Mouse (Mus musculus) hindbrain, embryonic 10.5 days (tissue): ENCODE data around the gene Megf8. TPM values are rescaled to one million over a fixed set of nuclear protein-coding genes. Genes with fewer than 3 reads are reported as not detected.
A peak's percentile ranks its signal among the peaks of the same experiment; 100 is the strongest.
"Not testable (repeated sequence)": the region's sequence is repeated elsewhere in the genome, so short reads cannot be mapped to it uniquely, and the experiment has no call there.

ENCODE experiments used
- DNase-seq: peaks from one replicate; pipeline ENCODE4 v3.0.0-alpha.2; 2017; ENCODE audit warnings: low spot score
- H3K27ac ChIP-seq: fragments of 300-500 bp; sonication (generic); 2 replicates; pipeline ENCODE4 v1.5.1; 2016; ENCODE audit warnings: mild to moderate bottlenecking, moderate library complexity
- H3K27me3 ChIP-seq: fragments of 300-500 bp; sonication (generic); 2 replicates; pipeline ENCODE4 v1.6.1; 2016; ENCODE audit warnings: mild to moderate bottlenecking; ENCODE audit not compliant: poor library complexity, insufficient read depth, severe bottlenecking
- H3K36me3 ChIP-seq: fragments of 300-500 bp; sonication (generic); 2 replicates; pipeline ENCODE4 v1.6.1; 2016; ENCODE audit warnings: mild to moderate bottlenecking, moderate library complexity
- H3K4me1 ChIP-seq: fragments of 300-500 bp; sonication (generic); replicated peaks from 2 replicates; pipeline ENCODE4 v1.6.1; 2016; ENCODE audit warnings: mild to moderate bottlenecking
- H3K4me3 ChIP-seq: fragments of 300-500 bp; sonication (generic); 2 replicates; pipeline ENCODE4 v1.5.1; 2016; ENCODE audit warnings: mild to moderate bottlenecking, moderate library complexity
- H3K9me3 ChIP-seq: fragments of 300-500 bp; sonication (generic); 2 replicates; pipeline ENCODE4 v1.6.1; 2016; ENCODE audit warnings: mild to moderate bottlenecking, moderate library complexity
- WGBS: fragments of 180-500 bp; shearing (Covaris S2); methylation state at CpG from one replicate; pipeline ENCODE4 v1.1.7; 2016; 5-methylcytosine and 5-hydroxymethylcytosine counted together
- polyA plus RNA-seq: library from polyadenylated mRNA; unstranded; fragments of >200 nt; fragmentation: Nextera tagmentation; extraction: Ambion mirVana; gene quantifications from 2 replicates; pipeline ENCODE4 v1.2.1, GENCODE M21; 2016

Gene Megf8
- polyA plus RNA-seq, 1 experiment from 2014 or later, result 18.2 TPM

DNA sequence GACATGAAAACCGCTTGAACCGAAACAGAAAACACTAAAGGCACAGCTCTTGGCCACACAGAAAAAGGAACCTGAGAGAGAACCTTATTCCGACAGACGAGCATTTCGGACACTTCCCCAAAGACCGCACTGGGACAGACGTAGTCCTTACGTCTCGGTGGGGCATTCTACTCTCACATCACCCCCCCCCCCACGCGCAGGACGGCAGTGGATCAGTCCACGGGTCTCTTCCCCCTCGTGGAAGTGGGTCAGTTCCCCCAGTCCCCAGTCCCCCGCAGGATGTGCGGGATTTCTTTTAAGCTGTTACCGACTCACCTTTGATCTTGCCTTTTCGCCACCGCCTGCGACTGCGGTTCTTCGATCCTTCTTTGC, 78.2 kb downstream of the Megf8 start:
- Histone ChIP-seq H3K27me3 (peaks cover 23% of the 10 kb centered on the region), H3K4me3 (peak overlapping the region; percentile 78), H3K9me3 (no peaks in the 10 kb centered on the region), H3K4me1 (peaks cover 52% of the 10 kb centered on the region), H3K36me3 (no peaks in the 10 kb centered on the region), H3K27ac (peak overlapping the region; percentile 83)
- no peak for DNase-seq
- WGBS, result 1% methylated on average over 22 of the region's 22 CpGs

- Histone ChIP-seq H3K36me3 (no peaks in the 10 kb centered on the region), H3K9me3 (no peaks in the 10 kb centered on the region), H3K4me1 (peaks cover 45% of the 10 kb centered on the region), H3K27ac (peak overlapping the region; percentile 83), H3K4me3 (peak overlapping the region; percentile 78), H3K27me3 (peaks cover 23% of the 10 kb centered on the region)
- peak; percentile 93 for DNase-seq
- 8% methylated on average over 52 of the region's 52 CpGs for WGBS
Observed at GRCm38 (mm10) chr7:25395558-25396521, 78.9 kb downstream of the Megf8 start.

GRCm38 (mm10) chr7:25396621-25397020, 79.7 kb downstream of the Megf8 start:
- Histone ChIP-seq H3K4me3 (peak overlapping the region; percentile 78), H3K4me1 (peaks cover 40% of the 10 kb centered on the region), H3K36me3 (no peaks in the 10 kb centered on the region), H3K27ac (peak overlapping the region; percentile 83), H3K9me3 (no peaks in the 10 kb centered on the region), H3K27me3 (peaks cover 23% of the 10 kb centered on the region)
- peak; percentile 10 for DNase-seq
- WGBS, result 89% methylated on average over 14 of the region's 14 CpGs

DNA sequence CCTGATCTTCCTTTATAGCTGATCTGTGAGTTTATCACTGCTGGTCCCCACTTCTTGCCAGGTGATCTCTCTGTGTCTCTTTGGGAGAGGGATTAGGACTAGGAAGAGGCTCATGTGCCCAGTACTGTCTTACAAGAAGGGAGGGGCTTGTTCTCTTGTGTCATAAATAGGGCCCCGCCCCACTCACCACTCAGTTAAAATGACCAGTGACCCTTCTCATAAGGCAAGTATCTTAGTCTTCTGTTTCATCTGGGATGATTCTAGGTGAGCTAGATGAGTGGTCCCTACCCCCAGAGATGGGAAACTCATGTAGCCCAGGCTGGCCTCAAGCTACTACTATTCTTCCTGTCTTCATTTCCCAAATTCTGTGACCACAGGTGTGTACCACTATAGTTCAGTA, 81.6 kb downstream of the Megf8 start, which contains the start of gene Lipe:
Gene Lipe, minus strand, starts transcription at position 101 of the 400 bp plus-strand sequence.
- Histone ChIP-seq H3K4me3 (no peak within 1 kb of the TSS), H3K27me3 (peaks cover 11% of the 10 kb centered on the region; the same call in 1 of the 2 replicates), H3K36me3 (no peaks in the 10 kb centered on the region), H3K27ac (no peak within 1 kb of the TSS), H3K4me1 (peaks cover 46% of the 10 kb centered on the region), H3K9me3 (no peaks in the 10 kb centered on the region)
- no peak for DNase-seq
- 89% methylated on average over 1 of the region's 1 CpGs for WGBS

GRCm38 (mm10) chr7:25399028-25399427, 82.1 kb downstream of the Megf8 start:
- peaks cover 42% of the 10 kb centered on the region for H3K4me1 ChIP-seq
- DNase-seq, result not testable (repeated sequence)

DNA sequence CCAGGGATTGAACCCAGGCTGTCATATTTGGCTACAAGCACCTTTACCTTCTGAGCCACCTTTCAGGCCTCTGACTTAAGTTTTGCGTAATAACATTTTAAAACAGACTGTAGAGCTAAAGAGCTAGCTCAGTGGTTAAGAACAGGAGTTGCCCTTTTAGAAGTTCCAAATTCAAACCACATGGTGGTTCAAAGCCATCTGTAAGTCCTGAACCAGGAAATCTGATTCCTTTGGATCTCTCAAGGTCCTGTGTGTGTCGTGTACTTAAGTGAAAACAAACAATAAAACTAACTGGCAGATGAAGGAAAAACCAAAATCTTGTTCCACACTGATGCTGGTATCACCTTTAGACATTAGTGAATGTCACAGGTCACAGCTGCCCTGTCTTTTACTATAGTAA, 84.6 kb downstream of the Megf8 start:
- WGBS, result 58% methylated on average over 2 of the region's 2 CpGs
- Histone ChIP-seq H3K4me1 (peaks cover 21% of the 10 kb centered on the region), H3K27ac (no peak overlapping the region), H3K27me3 (no peaks in the 10 kb centered on the region), H3K4me3 (no peak overlapping the region), H3K36me3 (no peaks in the 10 kb centered on the region), H3K9me3 (no peaks in the 10 kb centered on the region)
- DNase-seq, result no peak

More at GRCm38 (mm10) chr7:25399028-25399427, 82.1 kb downstream of the Megf8 start:
- not testable (repeated sequence) for H3K27me3 ChIP-seq, H3K27ac ChIP-seq, H3K9me3 ChIP-seq, H3K36me3 ChIP-seq, H3K4me3 ChIP-seq

DNA sequence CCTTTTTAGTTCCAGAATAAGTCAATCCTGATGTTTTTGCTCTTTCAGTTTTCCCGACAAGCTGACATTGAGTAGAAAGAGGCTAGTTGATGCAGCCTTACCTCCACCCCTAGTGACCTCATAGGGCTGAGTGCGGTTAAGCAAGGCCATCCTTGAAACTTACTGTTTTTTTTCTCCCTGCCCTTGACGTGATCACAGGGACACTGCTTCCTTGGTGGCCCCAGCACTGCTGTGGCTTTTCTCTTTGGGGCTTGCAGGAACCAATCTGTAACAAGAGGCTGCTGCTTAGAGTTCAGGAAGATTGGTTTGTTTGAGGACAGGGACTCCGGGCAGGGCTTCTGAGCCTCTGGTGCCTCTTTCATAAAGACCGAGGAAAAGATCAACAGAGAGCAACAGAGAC, 85.0 kb downstream of the Megf8 start:
- Histone ChIP-seq H3K27me3 (no peaks in the 10 kb centered on the region), H3K36me3 (no peaks in the 10 kb centered on the region), H3K9me3 (no peaks in the 10 kb centered on the region), H3K27ac (no peak overlapping the region), H3K4me3 (no peak overlapping the region), H3K4me1 (peaks cover 19% of the 10 kb centered on the region)
- DNase-seq, result no peak
- 21% methylated on average over 5 of the region's 5 CpGs for WGBS

- DNase-seq, result peak; percentile 50
- WGBS, result 0% methylated on average over 2 of the region's 2 CpGs
- Histone ChIP-seq H3K4me3 (no peak overlapping the region), H3K4me1 (peaks cover 18% of the 10 kb centered on the region), H3K9me3 (no peaks in the 10 kb centered on the region), H3K27me3 (no peaks in the 10 kb centered on the region), H3K36me3 (no peaks in the 10 kb centered on the region), H3K27ac (no peak overlapping the region)
Observed at GRCm38 (mm10) chr7:25402671-25403101, 85.7 kb downstream of the Megf8 start.

DNA sequence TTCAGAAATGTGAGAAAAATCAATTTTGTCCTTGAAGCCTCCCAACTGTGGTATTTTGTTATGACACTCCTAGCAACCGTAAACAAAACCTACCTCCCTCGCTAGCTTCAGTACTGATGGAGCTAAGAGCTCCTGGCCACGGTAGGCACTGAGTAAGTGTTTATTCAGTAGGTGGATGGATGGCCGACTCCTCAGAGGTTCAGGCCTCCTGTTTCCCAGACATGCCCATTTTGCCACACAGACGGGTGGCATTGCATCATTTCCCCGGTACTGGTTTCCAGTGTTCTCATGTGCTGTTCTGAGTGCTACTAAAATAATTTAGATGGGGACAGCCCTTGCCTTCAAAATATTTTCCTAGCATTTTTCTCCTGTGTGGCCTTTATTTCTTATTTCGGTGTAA, 89.5 kb downstream of the Megf8 start:
- Histone ChIP-seq H3K9me3 (no peaks in the 10 kb centered on the region), H3K4me1 (peaks cover 13% of the 10 kb centered on the region), H3K36me3 (no peaks in the 10 kb centered on the region), H3K27ac (no peak overlapping the region), H3K27me3 (no peaks in the 10 kb centered on the region), H3K4me3 (no peak overlapping the region)
- no peak for DNase-seq
- 89% methylated on average over 7 of the region's 7 CpGs for WGBS

DNA sequence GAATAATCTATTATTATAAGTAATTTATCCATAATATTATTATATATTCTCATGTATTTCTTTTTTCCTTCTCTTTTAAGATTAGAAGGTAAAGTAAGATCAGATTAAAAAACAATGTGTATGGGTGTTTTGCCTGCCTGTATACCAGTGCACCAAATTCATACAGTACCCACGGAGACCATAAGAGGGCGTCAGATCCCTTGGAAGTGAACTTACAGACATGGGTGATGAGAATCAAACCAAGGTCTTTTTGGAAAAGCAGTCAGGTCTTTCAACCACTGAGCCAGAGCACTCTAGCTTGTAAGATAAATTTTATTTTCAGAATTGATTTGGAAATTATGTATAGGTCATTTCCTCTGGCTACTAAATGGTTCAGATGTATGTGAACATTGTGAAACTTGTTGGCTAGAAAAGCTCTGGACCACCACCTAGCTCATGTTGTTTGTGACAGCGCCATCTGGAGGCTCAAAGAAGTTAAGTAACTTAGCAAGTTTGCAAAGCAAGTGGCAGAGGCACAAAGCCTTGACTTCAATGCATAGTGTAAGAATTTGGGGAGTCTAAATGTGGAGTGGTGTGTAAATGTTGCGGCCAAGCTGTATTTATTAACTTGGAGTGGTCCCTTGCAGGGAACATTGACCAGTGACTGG, 92.3 kb downstream of the Megf8 start:
- WGBS, result 44% methylated on average over 4 of the region's 4 CpGs
- Histone ChIP-seq H3K27ac (no peak overlapping the region), H3K9me3 (no peaks in the 10 kb centered on the region), H3K27me3 (no peaks in the 10 kb centered on the region), H3K4me1 (peaks cover 3% of the 10 kb centered on the region), H3K4me3 (no peak overlapping the region), H3K36me3 (no peaks in the 10 kb centered on the region)
- no peak for DNase-seq

GRCm38 (mm10) chr7:25410969-25411615, 94.1 kb downstream of the Megf8 start:
- no peak overlapping the region for H3K27ac ChIP-seq
- H3K27me3 ChIP-seq, result no peaks in the 10 kb centered on the region
- no peaks in the 10 kb centered on the region for H3K36me3 ChIP-seq
- peaks cover 3% of the 10 kb centered on the region for H3K4me1 ChIP-seq
- WGBS, result 88% methylated on average over 1 of the region's 1 CpGs
- DNase-seq, result no peak
- H3K4me3 ChIP-seq, result no peak overlapping the region
- H3K9me3 ChIP-seq, result no peaks in the 10 kb centered on the region

- H3K27ac ChIP-seq, result no peak overlapping the region
- DNase-seq, result no peak
- no peaks in the 10 kb centered on the region for H3K27me3 ChIP-seq
- no peaks in the 10 kb centered on the region for H3K36me3 ChIP-seq
- H3K4me1 ChIP-seq, result peaks cover 3% of the 10 kb centered on the region
- no peak overlapping the region for H3K4me3 ChIP-seq
- no peaks in the 10 kb centered on the region for H3K9me3 ChIP-seq
- WGBS, result 88% methylated on average over 3 of the region's 3 CpGs
Observed at GRCm38 (mm10) chr7:25411861-25412260, 94.9 kb downstream of the Megf8 start.
